Mouse (Mus musculus) right cerebral cortex, postnatal 25 days (tissue): ENCODE measurements around the gene Tmprss11g.

Source experiments
- DNase-seq: peaks from one replicate; pipeline ENCODE4 v3.0.0; 2022

Tmprss11g gene

DNA sequence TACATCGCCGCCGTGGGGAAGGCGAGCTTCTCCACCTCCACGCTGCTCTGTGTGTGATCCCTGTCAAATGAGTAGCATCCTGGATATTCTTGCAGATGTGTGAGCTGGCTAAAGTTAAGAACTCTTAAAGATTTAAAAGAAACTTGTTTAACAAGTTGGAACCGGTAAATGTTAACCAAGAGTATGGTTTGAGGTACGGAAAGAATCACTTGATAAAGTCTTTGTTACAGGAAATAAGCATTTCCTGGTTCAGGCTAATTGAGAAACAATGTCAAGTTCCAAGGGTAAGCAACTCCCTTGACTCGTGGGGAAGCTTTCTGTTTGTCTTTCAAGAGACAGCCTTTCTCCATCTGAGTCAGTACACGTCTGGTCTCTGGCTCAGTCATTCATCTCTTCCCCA lies at the start of gene Tmprss11g:
Tmprss11g (minus strand) TSS at position 101 of the 400 bp plus-strand sequence.
- no peak for DNase-seq

DNA sequence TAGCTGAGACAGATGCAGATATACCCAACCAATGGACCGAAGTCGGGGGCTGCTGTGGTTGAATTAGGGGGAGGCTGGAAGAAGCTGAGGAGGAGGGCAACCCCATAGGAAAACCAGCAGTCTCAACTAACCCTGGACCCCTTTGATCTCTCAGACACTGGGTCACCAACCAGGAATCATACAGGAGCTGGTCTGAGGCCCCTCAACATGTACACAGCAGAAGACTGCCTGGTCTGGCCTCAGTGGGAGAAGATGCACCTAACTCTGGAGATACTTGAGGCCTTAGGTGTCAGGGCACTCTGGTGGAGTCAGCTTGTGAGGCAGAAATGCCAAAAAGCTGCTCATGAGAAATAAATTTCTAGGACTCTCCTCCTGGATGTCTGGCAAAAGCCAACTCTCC lies 28.3 kb upstream of the Tmprss11g start:
- no peak for DNase-seq

DNA sequence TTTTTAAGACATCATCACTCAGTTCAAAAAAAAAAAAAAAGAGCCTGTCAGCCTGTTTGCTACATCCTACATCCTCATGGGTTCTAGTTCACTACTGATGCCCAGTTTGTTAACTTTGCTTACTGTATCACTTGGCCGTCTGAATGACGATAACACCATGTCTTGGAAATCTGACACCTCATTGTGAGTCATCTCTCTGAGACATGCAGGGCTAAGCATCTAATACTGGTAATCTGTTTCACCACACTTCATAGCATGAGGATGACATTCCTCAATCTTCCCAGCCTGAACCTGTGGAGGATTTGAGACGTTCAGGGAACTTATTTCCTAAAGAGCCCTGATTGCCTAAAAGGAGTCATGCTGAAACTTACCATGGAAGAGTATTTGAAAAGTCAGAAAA lies 22.2 kb upstream of the Tmprss11g start:
- no peak for DNase-seq

DNA sequence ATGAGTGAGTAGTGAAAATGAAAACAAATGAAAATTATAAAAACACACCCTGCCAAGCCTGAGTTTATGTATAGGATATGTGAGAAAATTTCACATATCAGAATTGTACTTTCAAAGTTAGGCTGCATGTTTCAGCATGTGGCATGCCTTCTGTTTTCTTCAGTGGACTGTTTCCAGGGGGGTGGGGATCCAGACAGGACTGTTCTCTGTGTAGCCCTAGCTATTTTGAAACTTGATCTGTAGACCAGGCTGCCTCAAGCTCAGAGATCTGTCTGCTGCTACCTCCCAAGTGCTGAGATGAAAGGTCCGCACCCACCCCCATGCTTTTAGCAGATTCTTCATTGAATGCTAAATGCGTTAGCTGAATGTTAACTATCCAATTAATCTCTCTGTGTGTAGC lies 10.3 kb upstream of the Tmprss11g start:
- no peak for DNase-seq

DNA sequence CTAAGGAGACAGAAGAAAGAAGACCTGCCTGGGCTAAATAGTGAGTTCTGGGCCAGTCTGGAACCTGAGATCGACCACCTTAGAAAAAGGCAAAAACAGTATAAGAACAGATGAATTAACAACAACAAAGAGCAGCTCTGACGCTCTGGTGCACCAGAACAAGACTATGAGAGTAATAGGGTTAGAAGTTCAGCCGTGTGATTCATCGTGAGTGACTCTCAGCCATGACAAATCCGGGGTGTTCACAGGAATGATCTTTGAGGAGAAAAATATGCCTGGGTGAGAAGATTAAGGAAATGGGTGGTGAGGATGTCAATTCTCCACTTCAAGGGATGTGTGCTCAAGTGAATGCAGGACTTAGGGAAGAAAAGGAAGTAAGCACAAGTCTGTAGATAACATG lies 6.9 kb downstream of the Tmprss11g start:
- DNase-seq: no peak

DNA sequence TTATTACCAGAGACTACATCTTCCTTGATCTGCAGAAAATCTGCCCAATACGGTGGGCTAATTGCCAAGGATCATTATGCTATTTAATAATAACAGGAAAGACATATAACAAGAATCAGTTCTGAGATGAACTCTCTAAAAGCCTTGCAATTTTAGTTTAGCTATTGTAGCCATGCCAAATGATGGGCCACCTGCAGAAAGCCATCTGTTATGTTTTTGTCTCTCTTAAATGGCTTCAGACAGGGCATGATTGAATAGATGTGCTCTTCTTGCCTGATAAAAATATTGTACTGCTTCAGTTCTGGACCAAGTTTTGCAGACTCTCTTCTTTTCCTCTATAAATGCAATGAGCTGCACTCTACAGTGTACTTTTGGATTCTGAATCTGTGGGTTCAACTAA lies 24.9 kb downstream of the Tmprss11g start:
- no peak for DNase-seq

DNA sequence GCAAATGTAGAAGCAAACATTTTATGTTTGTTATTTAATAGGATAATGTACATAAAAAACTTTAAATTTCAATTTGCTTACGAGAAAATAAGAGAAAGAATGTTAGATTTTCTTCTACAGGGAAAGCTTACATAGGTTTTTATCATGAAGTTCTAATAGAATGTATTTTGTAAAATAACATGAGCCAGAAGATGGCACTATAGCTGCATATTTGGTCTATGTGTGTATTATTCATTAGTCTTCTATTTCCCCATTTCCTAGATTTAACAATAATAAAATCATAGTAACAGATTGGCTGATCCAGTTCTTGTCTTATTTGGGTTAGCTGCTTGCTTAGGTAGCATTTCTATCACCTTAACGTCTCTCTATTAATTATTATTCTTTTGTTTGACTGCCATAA lies 35.8 kb downstream of the Tmprss11g start:
- DNase-seq: no peak

DNA sequence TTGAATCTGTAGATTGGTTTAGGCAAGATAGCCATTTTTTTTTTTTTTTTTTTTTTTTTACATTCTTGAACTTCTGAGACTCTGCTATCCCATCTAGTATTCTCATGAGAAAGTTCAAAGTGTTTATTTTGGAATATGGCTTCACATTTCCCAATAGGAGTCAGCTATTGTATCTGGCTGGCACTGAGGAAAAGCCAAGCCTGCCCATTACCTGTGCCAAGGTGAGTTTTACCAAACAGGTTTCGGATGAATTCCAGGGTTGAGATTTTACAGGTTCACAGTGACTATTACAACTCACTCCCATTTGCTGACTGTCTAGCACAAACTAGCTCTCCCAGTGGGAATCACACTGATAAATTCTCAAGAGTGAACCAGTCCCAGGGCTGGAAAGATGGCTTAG lies 36.4 kb downstream of the Tmprss11g start:
- no peak for DNase-seq

DNA sequence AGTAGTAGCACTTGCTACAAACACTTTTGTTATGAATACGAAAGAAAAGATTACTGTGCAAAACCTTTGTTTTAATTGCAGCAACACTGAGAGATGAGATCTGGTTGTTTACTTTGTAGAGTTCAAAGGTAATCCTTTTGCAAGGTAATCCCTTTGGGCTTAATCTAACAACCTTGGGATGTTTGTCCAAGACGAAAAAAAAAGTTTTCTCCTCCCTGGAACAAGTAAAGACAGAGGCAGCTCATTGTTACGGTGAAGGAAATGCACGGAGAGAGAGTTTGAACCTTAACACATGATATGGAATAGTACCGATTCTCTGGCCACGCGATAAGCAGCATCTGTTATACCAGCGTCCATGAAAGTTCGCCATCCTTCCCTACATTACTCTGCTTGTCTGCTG lies 44.5 kb downstream of the Tmprss11g start:
- no peak for DNase-seq

DNA sequence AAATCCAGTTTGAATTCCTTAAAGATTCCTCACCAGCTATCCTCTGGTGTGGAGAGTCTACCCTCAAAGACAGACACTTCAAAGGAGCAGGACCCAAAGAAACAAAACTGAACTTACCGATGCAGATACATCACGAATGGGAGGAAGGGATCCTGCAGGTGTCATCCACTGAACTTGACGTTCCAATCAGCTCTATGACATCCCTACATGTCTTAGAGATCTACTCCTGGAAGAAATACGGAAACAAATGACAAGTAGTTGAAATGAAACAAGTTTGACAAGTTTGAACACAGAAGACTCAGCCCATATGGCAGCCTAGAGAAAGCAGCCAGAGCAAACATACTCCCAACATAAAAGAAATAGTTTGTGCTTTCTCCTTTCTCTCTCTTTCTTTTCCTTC lies 49.5 kb downstream of the Tmprss11g start, which contains the start of gene Tmprss11a:
Tmprss11a (minus strand) TSS at position 101 of the 400 bp plus-strand sequence.
- no peak for DNase-seq

DNA sequence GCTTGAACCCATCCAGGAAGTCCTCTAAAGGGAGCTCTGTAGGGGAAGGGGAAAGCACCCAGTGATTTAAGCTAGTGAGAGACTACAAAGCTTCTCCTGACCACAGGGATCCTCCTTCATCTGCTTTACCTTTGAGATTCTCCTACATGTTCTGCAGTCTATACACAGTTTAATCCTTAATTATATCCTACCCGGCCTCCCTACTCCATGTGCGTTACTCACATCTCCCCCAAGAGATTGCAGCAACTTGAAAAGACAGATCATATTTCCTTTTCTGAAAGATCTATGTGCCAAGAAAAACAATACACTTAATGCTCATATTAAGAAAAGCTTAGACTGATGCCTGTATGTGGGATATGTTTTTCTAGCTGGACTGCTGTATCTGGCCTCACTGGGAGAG lies 79.1 kb downstream of the Tmprss11g start:
- no peak for DNase-seq

DNA sequence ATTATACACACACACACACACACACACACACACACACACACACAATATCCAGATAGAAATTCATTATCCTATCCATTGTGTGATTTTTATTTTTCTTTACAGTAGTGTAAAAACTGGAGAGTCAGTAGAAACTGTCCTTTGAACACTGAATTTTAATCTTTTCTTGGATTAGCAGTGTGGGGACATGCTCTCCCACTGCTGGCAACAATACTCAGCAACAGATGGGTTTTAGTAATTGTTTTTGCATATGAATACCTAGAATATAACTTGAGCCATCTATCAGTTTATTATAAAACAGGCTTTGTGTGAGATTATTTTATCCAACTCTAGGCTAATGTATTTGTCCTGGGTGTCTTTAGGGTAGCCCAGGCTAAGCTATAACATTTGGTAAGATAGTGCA lies 79.9 kb downstream of the Tmprss11g start:
- no peak for DNase-seq
